In genomic region chr15:78698491-78699135, GRCm38 (mm10) we compare ENCODE assay signal across 21 mouse cellular contexts. TPM values are rescaled to one million over a fixed set of nuclear protein-coding genes. Genes with fewer than 3 reads are reported as not detected.
DNase-seq lines count a peak whose midpoint lies in the region; ATAC-seq and TF ChIP-seq lines count a peak whose summit lies in the region.
"Had no signal": no experiment of that assay in that cellular context is flagged by ENCODE, and none has a peak within 500 bp of the region (broad histone marks: within the 10 kb centered on the region; RNA-seq: fewer than 3 reads in every experiment).

No protein-coding gene starts in this region.

- H3K4me3 ChIP-seq in hindbrain, embryonic 16.5 days (ENCODE audit: low read length): no peak overlapping the region
- H3K4me3 ChIP-seq: embryonic facial prominence, embryonic 10.5 days; erythroblast, embryonic 14.5 days; gastrocnemius, adult 2 months; kidney, embryonic 15.5 days; midbrain, embryonic 15.5 days had no signal

- peak; percentile 31 for ATAC-seq in hindbrain, embryonic 16.5 days
- ATAC-seq: inflammation-experienced regulatory T-cells, adult 6 months; midbrain, embryonic 15.5 days had no signal

- H3K27ac ChIP-seq in hindbrain, embryonic 16.5 days (ENCODE audit: low read depth, low read length): peak overlapping the region; percentile 65
- H3K27ac ChIP-seq: embryonic facial prominence, embryonic 10.5 days; gastrocnemius, adult 2 months; kidney, embryonic 15.5 days; midbrain, embryonic 15.5 days had no signal

- H3K4me1 ChIP-seq in hindbrain, embryonic 16.5 days (ENCODE audit: control insufficient read depth, insufficient read depth, low read depth, low read length): peaks cover 8% of the 10 kb centered on the region; the same call in 1 of the 2 replicates
- H3K4me1 ChIP-seq: kidney, embryonic 15.5 days had no signal

- TF ChIP-seq POLR2A in brain, embryonic 14.5 days (IDR thresholded peaks at IDR 0.05; ENCODE audit: borderline replicate concordance, extremely low read depth, insufficient read depth, insufficient read length, poor library complexity, severe bottlenecking): no peak

- no peaks in the 10 kb centered on the region for H3K36me3 ChIP-seq in hindbrain, embryonic 16.5 days (ENCODE audit: control insufficient read depth, insufficient read depth, low read length)
- H3K36me3 ChIP-seq: embryonic facial prominence, embryonic 10.5 days; kidney, embryonic 15.5 days; midbrain, embryonic 15.5 days had no signal

- no peaks in the 10 kb centered on the region for H3K27me3 ChIP-seq in hindbrain, embryonic 16.5 days (replicated peaks; ENCODE audit: control insufficient read depth, insufficient read depth, low read length)
- H3K27me3 ChIP-seq: kidney, embryonic 15.5 days; midbrain, embryonic 15.5 days had no signal

- no peak overlapping the region; the same call in 1 of the 2 replicates for H3K9ac ChIP-seq in hindbrain, embryonic 16.5 days (ENCODE audit: low read depth, low read length)
- H3K9ac ChIP-seq: kidney, embryonic 15.5 days; midbrain, embryonic 15.5 days had no signal

- intact Hi-C loops in left cerebral cortex, postnatal 25 days (cut with DNase I): no loop called here

- H3K9me3 ChIP-seq in hindbrain, embryonic 16.5 days (ENCODE audit: control insufficient read depth, low read length): no peaks in the 10 kb centered on the region
- H3K9me3 ChIP-seq: embryonic facial prominence, embryonic 10.5 days; kidney, embryonic 15.5 days; midbrain, embryonic 15.5 days had no signal

- DNase-seq in cerebellum, postnatal 14 days: peak; percentile 67 to 75
- DNase-seq in cerebellum, postnatal 36 days: no peak
- DNase-seq in left cerebral cortex, postnatal 25 days (ENCODE audit: low spot score in 2 of 2): peak; percentile 46 to 57
- no peak for DNase-seq in left cerebral cortex, adult 11 months (ENCODE audit: low spot score)
- DNase-seq in brain, embryonic 14.5 days (ENCODE audit: low read depth): peak; percentile 71
- no peak for DNase-seq in spleen, postnatal 10 days (ENCODE audit: low spot score in 2 of 2)
- DNase-seq in ovary, postnatal 10 days (ENCODE audit: low spot score): no peak
- DNase-seq: adrenal gland, postnatal 14 days; cerebellum, adult 9-11 months; gastrocnemius, adult 2 months; heart, adult 11 months; lung, postnatal 4 days; thymus, postnatal 36 days had no signal

- 66% methylated on average over 13 of the region's 13 CpGs for WGBS in hindbrain, embryonic 16.5 days

- TF ChIP-seq CTCF in brain, embryonic 14.5 days (IDR thresholded peaks at IDR 0.05; ENCODE audit: borderline replicate concordance, extremely low read depth, insufficient read depth, insufficient read length): no peak

- no peak overlapping the region for H3K4me2 ChIP-seq in hindbrain, embryonic 16.5 days (ENCODE audit: low read length)
- H3K4me2 ChIP-seq: kidney, embryonic 15.5 days; midbrain, embryonic 15.5 days had no signal

RNA-seq across cellular contexts. Expression of gene Elfn2, which starts 20.0 kb away (rescaled TPM):
- 100 to 1,000 TPM; 137 to 153 TPM for total RNA-seq in left cerebral cortex, postnatal 25 days (2021)
- polyA plus RNA-seq in brain, embryonic 14.5 days (2012; rRNA removed): 13.2 and 22.5 TPM in 2 replicates
- 11.6 and 13.3 TPM in 2 replicates for polyA plus RNA-seq in hindbrain, embryonic 16.5 days (2015; fragmentation: Nextera tagmentation; extraction: Ambion mirVana)
- total RNA-seq: CH12.LX had no signal
- polyA plus RNA-seq: kidney, embryonic 15.5 days; liver, embryonic 16.5 days had no signal

Comparison
In these comparisons a context has a peak if more than half of its experiments do, and no peak if none do; other contexts are left out.
1. DNase-seq: peak in cerebellum, postnatal 14 days (2 of 2), left cerebral cortex, postnatal 25 days (2 of 2) and brain, embryonic 14.5 days (single experiment); none in cerebellum, postnatal 36 days (0 of 2), left cerebral cortex, adult 11 months (single experiment), spleen, postnatal 10 days (0 of 2) and ovary, postnatal 10 days (single experiment).